Mouse (Mus musculus) central nervous system, embryonic 14 days (tissue): Measurements from ENCODE around the gene Btbd35f3. TPM values are rescaled to one million over a fixed set of nuclear protein-coding genes. Genes with fewer than 3 reads are reported as not detected.

Source experiments
- polyA plus RNA-seq: library from polyadenylated mRNA; depleted of rRNA; stranded (reverse); fragments of >200 nt; gene quantifications from 2 replicates; pipeline ENCODE4 v1.2.3, GENCODE M21; 2012; rRNA removed

The Btbd35f3 gene
- polyA plus RNA-seq, result not detected in 2 replicates

DNA sequence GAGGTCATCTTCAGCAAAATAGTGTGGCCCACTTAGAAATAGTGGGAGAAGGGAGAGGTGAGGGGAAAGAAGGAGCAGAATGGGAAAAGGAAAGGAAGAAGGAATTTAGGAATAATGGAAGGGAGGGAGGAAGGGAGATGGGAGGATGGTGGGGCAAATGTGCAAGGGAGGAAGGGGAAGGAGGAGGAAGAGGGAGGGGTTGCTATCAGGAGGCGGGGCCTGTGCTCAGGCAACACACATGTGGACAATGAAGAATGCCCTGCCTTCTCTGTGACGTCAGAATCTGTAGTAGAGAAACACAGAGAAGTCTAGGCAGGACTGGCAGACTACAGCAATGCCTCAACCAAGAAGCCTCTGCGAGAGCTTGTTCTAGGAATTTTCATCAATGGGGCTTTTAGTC lies at the start of gene Btbd35f3:
Gene Btbd35f3, plus strand, starts transcription at position 301 of the 400 bp plus-strand sequence.

Other genes with a start within 250 kb of the Btbd35f3 start
- not detected in 2 replicates for gene Btbd35f16, start 80.7 kb upstream of the Btbd35f3 start, polyA plus RNA-seq
- not detected in 2 replicates for gene Btbd35f28, start 158.9 kb downstream of the Btbd35f3 start, polyA plus RNA-seq